Mouse (Mus musculus) lung, adult 2 months (tissue): ENCODE data around the gene Ryr1.
A peak's percentile ranks its signal among the peaks of the same experiment; 100 is the strongest.

Source experiments
- CTCF ChIP-seq: fragments of 200-500 bp; IDR thresholded peaks from 2 replicates; pipeline ENCODE4 v1.5.1; 2011; ENCODE audit warnings: mild to moderate bottlenecking, low read length, control low read depth; ENCODE audit not compliant: insufficient read depth
- POLR2A ChIP-seq: fragments of 200-500 bp; IDR thresholded peaks from 2 replicates; pipeline ENCODE4 v1.6.1; 2011; ENCODE audit warnings: low read depth, mild to moderate bottlenecking, control low read depth, low read length, borderline replicate concordance; ENCODE audit errors: extremely low read depth

DNA sequence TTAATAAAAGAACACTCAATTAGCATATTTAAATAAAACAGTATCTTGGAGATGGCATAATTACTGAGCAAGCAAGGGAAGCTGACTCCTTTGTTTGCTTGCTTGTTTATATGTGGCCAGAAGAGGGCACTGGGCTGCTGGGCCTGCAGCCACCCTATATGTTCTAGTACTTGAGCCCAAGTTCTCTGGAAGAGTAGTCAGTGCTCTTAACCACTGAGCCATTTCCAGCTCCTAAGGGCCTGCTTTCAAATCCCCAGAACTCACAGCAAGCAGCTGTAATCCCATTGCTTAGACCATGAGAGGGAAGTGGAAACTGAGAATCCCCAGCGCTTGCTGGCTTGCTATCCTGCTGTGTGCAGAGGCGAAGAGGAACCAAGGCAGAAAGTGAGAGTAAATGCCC lies 3.7 kb upstream of the Ryr1 start:
- TF ChIP-seq POLR2A (no peak), CTCF (peak; percentile 47)
